Mouse (Mus musculus): Measurements from ENCODE around the gene Olfr1352. TPM values are rescaled to one million over a fixed set of nuclear protein-coding genes. Genes with fewer than 3 reads are reported as not detected.
"Not testable (repeated sequence)": the region's sequence is repeated elsewhere in the genome, so short reads cannot be mapped to it uniquely, and the experiment has no call there.

Olfr1352 gene
- polyA plus RNA-seq (2015; fragmentation: Nextera tagmentation; extraction: Ambion mirVana), result not detected in 2 replicates

GRCm38 (mm10) chr10:78980750-78981149, at the start of gene Olfr1352:
Olfr1352 (plus strand) TSS chr10:78981050.
- H3K4me2 ChIP-seq, result no peak within 1 kb of the TSS
- H3K27me3 ChIP-seq, result no peaks in the 10 kb centered on the region
- H3K9me3 ChIP-seq (replicated peaks), result no peaks in the 10 kb centered on the region
- ATAC-seq (replicated peaks; ENCODE audit: insufficient number of reproducible peaks, insufficient read depth, low FRiP score, low read depth), result no peak
- H3K4me1 ChIP-seq (replicated peaks), result no peaks in the 10 kb centered on the region
- H3K36me3 ChIP-seq, result no peaks in the 10 kb centered on the region
- H3K4me3 ChIP-seq, result no peak within 1 kb of the TSS
- H3K9ac ChIP-seq, result no peak within 1 kb of the TSS
- H3K27ac ChIP-seq, result no peak within 1 kb of the TSS

- 79% methylated on average over 1 of the region's 1 CpGs for WGBS
- H3K9ac ChIP-seq; H3K27ac ChIP-seq; H3K4me2 ChIP-seq; ATAC-seq (replicated peaks; ENCODE audit: insufficient number of reproducible peaks, insufficient read depth, low FRiP score, low read depth); H3K9me3 ChIP-seq (replicated peaks); H3K4me1 ChIP-seq (replicated peaks); H3K27me3 ChIP-seq; H3K4me3 ChIP-seq; H3K36me3 ChIP-seq: not testable (repeated sequence)
Measured at GRCm38 (mm10) chr10:78950336-78950735, 30.5 kb upstream of the Olfr1352 start, which contains the start of gene Olfr8. Olfr8 (plus strand) TSS chr10:78950636.

GRCm38 (mm10) chr10:78963009-78963408, 17.8 kb upstream of the Olfr1352 start, which contains the start of gene Olfr1353:
Olfr1353 (plus strand) TSS chr10:78963309.
- H3K4me3 ChIP-seq; H3K4me2 ChIP-seq; H3K27me3 ChIP-seq; H3K36me3 ChIP-seq; H3K9ac ChIP-seq; H3K9me3 ChIP-seq (replicated peaks); H3K4me1 ChIP-seq (replicated peaks); ATAC-seq (replicated peaks; ENCODE audit: insufficient number of reproducible peaks, insufficient read depth, low FRiP score, low read depth); H3K27ac ChIP-seq: not testable (repeated sequence)

GRCm38 (mm10) chr10:79012172-79012571, 31.3 kb downstream of the Olfr1352 start, which contains the start of gene Olfr1351:
Olfr1351 (plus strand) TSS chr10:79012472.
- H3K4me1 ChIP-seq (replicated peaks), result no peaks in the 10 kb centered on the region
- no peaks in the 10 kb centered on the region for H3K27me3 ChIP-seq
- no peak within 1 kb of the TSS for H3K4me2 ChIP-seq
- H3K9me3 ChIP-seq (replicated peaks), result no peaks in the 10 kb centered on the region
- H3K9ac ChIP-seq, result no peak within 1 kb of the TSS
- H3K36me3 ChIP-seq, result no peaks in the 10 kb centered on the region
- H3K27ac ChIP-seq, result no peak within 1 kb of the TSS
- WGBS, result 60% methylated on average over 1 of the region's 1 CpGs
- no peak within 1 kb of the TSS for H3K4me3 ChIP-seq
- ATAC-seq (replicated peaks; ENCODE audit: insufficient number of reproducible peaks, insufficient read depth, low FRiP score, low read depth), result no peak

- no peaks in the 10 kb centered on the region for H3K4me1 ChIP-seq (replicated peaks)
- no peak within 1 kb of the TSS for H3K4me3 ChIP-seq
- no peak within 1 kb of the TSS for H3K9ac ChIP-seq
- no peaks in the 10 kb centered on the region for H3K27me3 ChIP-seq
- H3K4me2 ChIP-seq, result no peak within 1 kb of the TSS
- H3K27ac ChIP-seq, result no peak within 1 kb of the TSS
- no peaks in the 10 kb centered on the region for H3K9me3 ChIP-seq (replicated peaks)
- H3K36me3 ChIP-seq, result no peaks in the 10 kb centered on the region
- no peak for ATAC-seq (replicated peaks; ENCODE audit: insufficient number of reproducible peaks, insufficient read depth, low FRiP score, low read depth)
Measured at GRCm38 (mm10) chr10:79028441-79028840, 47.6 kb downstream of the Olfr1352 start, which contains the start of gene Olfr57. Olfr57 (plus strand) TSS chr10:79028741.

Other genes with a start within 250 kb of the Olfr1352 start
- gene Ccdc105, start 228.0 kb upstream of the Olfr1352 start, polyA plus RNA-seq (2015; fragmentation: Nextera tagmentation; extraction: Ambion mirVana), result not detected in 2 replicates
- 0.47 and 0.76 TPM in 2 replicates for gene Slc1a6, start 200.6 kb upstream of the Olfr1352 start, polyA plus RNA-seq (2015; fragmentation: Nextera tagmentation; extraction: Ambion mirVana)
- not detected in 2 replicates for gene Olfr1356, start 128.9 kb upstream of the Olfr1352 start, polyA plus RNA-seq (2015; fragmentation: Nextera tagmentation; extraction: Ambion mirVana)
- gene Olfr1355, start 105.5 kb upstream of the Olfr1352 start, polyA plus RNA-seq (2015; fragmentation: Nextera tagmentation; extraction: Ambion mirVana), result not detected in 2 replicates
- gene Olfr1354, start 67.9 kb upstream of the Olfr1352 start, polyA plus RNA-seq (2015; fragmentation: Nextera tagmentation; extraction: Ambion mirVana), result not detected in 2 replicates
- gene Olfr8, start 30.4 kb upstream of the Olfr1352 start, polyA plus RNA-seq (2015; fragmentation: Nextera tagmentation; extraction: Ambion mirVana), result not detected in 2 replicates
- not detected in 2 replicates for gene Olfr1353, start 17.7 kb upstream of the Olfr1352 start, polyA plus RNA-seq (2015; fragmentation: Nextera tagmentation; extraction: Ambion mirVana)
- gene Olfr1351, start 31.4 kb downstream of the Olfr1352 start, polyA plus RNA-seq (2015; fragmentation: Nextera tagmentation; extraction: Ambion mirVana), result not detected in 2 replicates
- gene Olfr57, start 47.7 kb downstream of the Olfr1352 start, polyA plus RNA-seq (2015; fragmentation: Nextera tagmentation; extraction: Ambion mirVana), result 0.11 TPM in 1 of 2 replicates, not detected in the other
- gene 2610008E11Rik, start 116.5 kb downstream of the Olfr1352 start, polyA plus RNA-seq (2015; fragmentation: Nextera tagmentation; extraction: Ambion mirVana), result 14.8 and 16.2 TPM in 2 replicates
- not detected in 2 replicates for gene Vmn2r80, start 167.7 kb downstream of the Olfr1352 start, polyA plus RNA-seq (2015; fragmentation: Nextera tagmentation; extraction: Ambion mirVana)